Mouse (Mus musculus) E14TG2a.4 (cell line): ENCODE measurements around the gene Noc3l.

Source experiments
- H3K27me3 ChIP-seq: 2 replicates; pipeline ENCODE4 v1.6.1; 2014; ENCODE audit warnings: low read length, control low read depth; ENCODE audit not compliant: insufficient read depth
- H3K36me3 ChIP-seq: 2 replicates; pipeline ENCODE4 v1.6.1; 2014; ENCODE audit warnings: low read length, control low read depth; ENCODE audit not compliant: insufficient read depth
- H3K4me1 ChIP-seq: replicated peaks from 2 replicates; pipeline ENCODE4 v1.6.1; 2014; ENCODE audit warnings: low read depth, low read length, control low read depth
- H3K4me3 ChIP-seq: replicated peaks from 2 replicates; pipeline ENCODE4 v1.5.1; 2014; ENCODE audit warnings: mild to moderate bottlenecking, low read length
- H3K9me3 ChIP-seq: 2 replicates; pipeline ENCODE4 v1.6.1; 2014; ENCODE audit warnings: low read length, control low read depth
- CTCF ChIP-seq: conservative IDR thresholded peaks from 2 replicates; pipeline ENCODE4 v1.5.1; 2014; ENCODE audit warnings: low read length
- NANOG ChIP-seq: IDR thresholded peaks from 2 replicates; pipeline ENCODE4 v1.6.1; 2014; ENCODE audit warnings: borderline replicate concordance, low read length, mixed read lengths
- POU5F1 ChIP-seq: IDR thresholded peaks from 2 replicates; pipeline ENCODE4 v1.6.1; 2014; ENCODE audit warnings: low read length, borderline replicate concordance

Noc3l gene

DNA sequence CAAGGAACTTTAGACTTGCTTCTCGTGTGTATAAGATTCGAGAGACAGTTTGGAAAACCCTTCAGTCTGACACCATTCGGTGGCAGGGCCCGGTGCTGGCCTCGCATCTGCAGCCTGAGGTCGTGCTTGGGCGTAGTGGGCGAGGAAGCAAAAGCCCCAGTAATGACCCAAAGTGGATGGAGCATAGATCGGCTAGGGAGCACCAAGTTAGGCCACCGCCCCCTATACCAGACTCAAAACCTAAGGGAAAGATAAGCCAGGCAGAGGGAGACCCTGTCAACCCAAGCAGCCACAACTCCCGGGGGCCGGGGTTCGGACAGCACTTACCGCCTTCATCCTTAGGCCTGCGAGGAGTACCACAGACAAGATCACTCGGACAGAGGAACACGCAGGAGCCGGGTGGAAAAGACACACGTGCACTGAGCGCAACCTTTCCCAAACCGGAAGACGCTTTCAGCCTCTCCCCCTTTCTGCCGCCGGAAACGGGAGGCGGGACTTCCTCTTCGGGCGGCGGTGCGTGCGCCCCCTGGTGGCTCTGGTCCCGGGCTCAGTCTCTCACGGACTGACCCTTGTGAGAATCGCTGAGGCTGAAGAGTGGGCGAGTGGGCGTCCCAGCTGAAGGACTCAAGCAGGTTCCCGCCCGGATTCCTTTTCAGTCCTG lies at the start of gene Noc3l:
Noc3l (minus strand) TSS at position 472 of the 661 bp plus-strand sequence.
- no peaks in the 10 kb centered on the region for H3K9me3 ChIP-seq
- H3K4me1 ChIP-seq, result peaks cover 30% of the 10 kb centered on the region
- H3K27me3 ChIP-seq, result no peaks in the 10 kb centered on the region
- TF ChIP-seq POU5F1 (no peak), CTCF (peak; percentile 56)
- peaks cover 40% of the 10 kb centered on the region for H3K36me3 ChIP-seq
- peak within 1 kb of the TSS; percentile 95 for H3K4me3 ChIP-seq

DNA sequence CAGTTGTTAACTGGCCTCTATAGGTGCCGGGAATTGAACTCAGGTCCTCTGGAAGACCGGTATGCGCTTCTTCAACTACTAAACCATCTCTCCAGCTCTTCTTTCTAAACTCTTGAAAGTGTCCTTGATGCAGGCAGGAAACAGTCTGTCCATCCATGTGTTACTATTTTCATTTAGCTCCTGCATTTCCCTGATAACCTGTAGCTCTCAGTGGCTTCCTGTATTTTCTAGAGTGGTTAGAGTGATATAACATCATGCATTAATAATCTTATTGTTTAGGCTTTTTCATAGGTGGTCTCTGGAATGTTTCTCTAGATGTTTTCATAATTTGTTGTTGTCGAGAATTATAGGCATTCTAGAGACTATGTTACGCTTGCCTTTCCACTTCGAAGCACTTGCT lies 43.5 kb upstream of the Noc3l start:
- Histone ChIP-seq H3K9me3 (no peaks in the 10 kb centered on the region), H3K4me3 (no peak overlapping the region), H3K27me3 (no peaks in the 10 kb centered on the region), H3K36me3 (no peaks in the 10 kb centered on the region), H3K4me1 (peaks cover 8% of the 10 kb centered on the region)
- TF ChIP-seq NANOG (no peak), POU5F1 (no peak), CTCF (no peak)

DNA sequence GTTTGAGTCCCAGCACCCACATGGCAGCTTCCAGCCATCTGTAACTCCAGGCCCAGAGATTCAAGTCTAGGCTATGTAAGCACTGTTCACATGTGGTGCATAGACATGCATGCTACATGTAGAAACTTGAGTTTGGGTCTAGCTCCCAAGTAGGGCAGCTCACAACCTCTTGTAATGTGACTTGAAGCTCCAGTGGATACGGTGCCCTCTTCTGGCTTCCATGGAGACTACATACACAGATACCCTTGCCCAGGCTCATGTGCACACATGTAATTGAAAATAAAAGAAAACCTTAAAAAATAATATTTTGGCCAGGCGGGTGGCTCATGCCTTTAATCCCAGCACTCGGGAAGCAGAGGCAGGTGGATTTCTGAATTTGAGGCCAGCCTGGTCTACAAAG lies 39.2 kb upstream of the Noc3l start:
- TF ChIP-seq POU5F1 (no peak), CTCF (no peak; the same call in 1 of the 2 replicates), NANOG (no peak)
- no peaks in the 10 kb centered on the region for H3K27me3 ChIP-seq
- H3K4me1 ChIP-seq, result no peaks in the 10 kb centered on the region
- H3K36me3 ChIP-seq, result no peaks in the 10 kb centered on the region
- no peak overlapping the region for H3K4me3 ChIP-seq
- H3K9me3 ChIP-seq, result no peaks in the 10 kb centered on the region

DNA sequence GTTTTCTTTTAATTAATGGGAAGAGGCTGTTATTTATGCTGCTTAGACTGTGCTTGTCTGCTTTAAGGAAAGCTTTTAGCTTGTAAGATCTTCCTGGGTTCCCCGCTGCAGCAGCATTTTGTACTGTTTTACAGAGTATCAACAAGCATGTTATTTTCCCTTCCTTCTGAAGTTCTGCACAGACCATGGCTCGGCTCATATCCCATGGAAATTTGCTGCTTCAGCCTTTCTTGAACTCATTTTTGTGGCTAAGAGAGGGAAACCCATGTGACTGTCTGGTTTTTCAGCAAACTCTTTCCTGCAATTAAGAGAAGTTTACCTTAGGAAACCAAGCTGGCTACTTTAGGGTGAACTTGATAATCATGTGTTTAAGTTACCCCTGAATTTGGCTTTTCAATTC lies 27.3 kb upstream of the Noc3l start:
- no peak overlapping the region for H3K4me3 ChIP-seq
- H3K36me3 ChIP-seq, result no peaks in the 10 kb centered on the region
- H3K27me3 ChIP-seq, result no peaks in the 10 kb centered on the region
- 0 out of 2 replicates have a peak, but pooled peaks cover 4% of the 10 kb centered on the region for H3K4me1 ChIP-seq
- no peaks in the 10 kb centered on the region for H3K9me3 ChIP-seq
- TF ChIP-seq NANOG (no peak), POU5F1 (no peak), CTCF (no peak)

DNA sequence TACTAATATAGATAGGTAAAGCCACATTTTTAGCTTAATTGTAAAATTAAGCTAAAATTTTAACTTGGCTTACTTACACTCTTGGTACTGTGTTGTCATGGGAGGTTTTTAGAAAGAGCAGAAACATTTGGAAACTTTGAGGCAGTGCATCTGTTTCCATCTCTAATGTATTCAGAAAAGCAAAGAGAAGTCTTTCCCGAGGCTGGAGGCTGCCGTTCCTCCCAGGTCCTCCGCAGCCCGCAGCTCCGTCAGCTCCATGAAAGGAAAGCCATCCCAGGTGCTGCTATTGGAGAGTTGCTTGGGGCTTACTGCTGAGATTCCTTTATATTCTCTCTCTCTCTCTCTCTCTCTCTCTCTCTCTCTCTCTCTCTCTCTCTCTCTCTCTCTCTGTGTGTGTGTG lies 25.8 kb upstream of the Noc3l start:
- H3K27me3 ChIP-seq, result no peaks in the 10 kb centered on the region
- H3K4me1 ChIP-seq, result 0 out of 2 replicates have a peak, but pooled peaks cover 4% of the 10 kb centered on the region
- TF ChIP-seq NANOG (no peak), CTCF (no peak), POU5F1 (no peak)
- H3K9me3 ChIP-seq, result no peaks in the 10 kb centered on the region
- no peak overlapping the region for H3K4me3 ChIP-seq
- H3K36me3 ChIP-seq, result no peaks in the 10 kb centered on the region

DNA sequence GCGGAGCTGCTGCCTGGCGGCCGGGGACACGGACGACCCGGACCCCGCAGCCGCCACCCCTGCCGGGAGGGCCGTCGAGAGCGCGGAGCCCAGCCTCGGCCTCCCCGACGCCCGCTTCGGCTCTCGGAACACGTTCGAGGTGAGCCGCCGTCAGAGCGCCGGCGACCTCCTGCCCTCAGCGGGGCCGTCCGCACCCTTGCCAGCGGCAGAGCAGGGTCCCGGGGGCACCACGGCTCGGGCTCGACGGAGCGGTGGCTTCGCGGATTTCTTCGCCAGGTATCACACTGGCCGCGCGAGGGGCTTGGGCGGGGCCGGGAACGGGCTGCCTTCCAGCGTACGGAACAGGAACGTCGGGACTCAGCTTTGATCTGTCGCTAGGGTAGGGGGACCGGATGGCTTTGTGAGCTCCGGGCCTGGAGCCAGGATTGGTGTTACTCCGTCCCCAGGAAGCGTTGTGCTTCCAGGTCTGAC lies 18.2 kb upstream of the Noc3l start:
- Histone ChIP-seq H3K4me1 (peaks cover 14% of the 10 kb centered on the region), H3K9me3 (no peaks in the 10 kb centered on the region), H3K4me3 (peak overlapping the region; percentile 89), H3K27me3 (peaks cover 21% of the 10 kb centered on the region), H3K36me3 (no peaks in the 10 kb centered on the region)
- TF ChIP-seq NANOG (no peak), CTCF (no peak), POU5F1 (no peak)

DNA sequence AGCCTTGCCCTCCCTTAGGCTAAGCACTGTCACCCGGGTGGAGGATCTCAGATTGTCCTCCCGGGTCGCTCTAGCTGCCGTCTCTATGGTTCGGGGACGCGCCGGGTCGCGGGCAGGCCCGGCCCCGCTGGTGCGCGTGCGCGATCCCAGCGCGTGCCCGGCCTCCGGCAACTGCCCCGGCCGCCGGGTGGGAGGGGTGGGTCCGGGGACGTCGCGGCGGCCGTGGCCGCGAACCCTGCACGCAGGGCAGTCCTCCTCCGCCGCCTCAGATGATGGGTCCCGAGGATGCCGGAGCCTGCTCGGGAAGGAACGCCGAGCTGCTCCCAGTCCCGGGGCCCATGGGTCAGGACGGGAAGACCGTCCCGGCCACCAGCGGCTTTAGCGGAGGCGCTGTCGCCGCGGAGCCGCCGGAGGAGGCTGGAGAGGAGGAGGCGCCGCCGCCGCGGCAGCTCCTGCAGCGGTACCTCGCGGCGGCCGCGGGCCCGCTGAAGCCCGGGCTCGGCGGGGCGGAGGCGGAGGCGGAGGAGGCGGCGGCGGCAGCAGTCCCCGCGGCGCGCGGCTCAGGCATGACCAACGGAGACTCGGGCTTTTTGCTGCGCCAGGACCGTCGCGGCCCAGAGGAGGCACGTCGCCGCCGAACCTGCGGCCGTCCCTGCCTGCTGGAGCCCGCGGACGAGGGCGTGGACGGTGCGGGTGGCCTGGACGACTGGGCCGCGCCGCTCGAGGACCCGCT lies 17.6 kb upstream of the Noc3l start, which contains the start of gene Tbc1d12:
Tbc1d12 (plus strand) TSS at position 142 of the 733 bp plus-strand sequence.
- TF ChIP-seq NANOG (no peak), POU5F1 (no peak), CTCF (no peak)
- H3K36me3 ChIP-seq, result no peaks in the 10 kb centered on the region
- no peaks in the 10 kb centered on the region for H3K9me3 ChIP-seq
- H3K4me3 ChIP-seq, result peak within 1 kb of the TSS; percentile 89
- peaks cover 21% of the 10 kb centered on the region for H3K27me3 ChIP-seq
- H3K4me1 ChIP-seq, result peaks cover 13% of the 10 kb centered on the region

DNA sequence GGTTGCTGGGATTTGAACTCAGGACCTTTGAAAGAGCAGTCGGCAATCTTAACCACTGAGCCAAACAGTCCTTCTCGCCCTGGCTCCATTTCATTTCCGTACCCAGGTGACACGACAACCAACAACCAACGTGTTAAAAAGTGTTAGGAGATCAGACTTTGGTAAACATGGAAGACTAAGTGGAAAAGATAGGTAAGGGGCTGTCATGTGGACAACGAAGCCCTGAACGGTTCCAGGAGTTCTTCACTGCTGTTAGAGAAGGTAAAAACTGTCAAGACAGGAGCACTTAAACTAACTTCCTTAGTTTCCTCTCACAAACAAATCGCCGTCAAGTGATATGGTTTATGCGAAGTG lies 17.0 kb upstream of the Noc3l start:
- Histone ChIP-seq H3K4me3 (peak overlapping the region; percentile 89), H3K9me3 (no peaks in the 10 kb centered on the region), H3K36me3 (no peaks in the 10 kb centered on the region), H3K27me3 (peaks cover 21% of the 10 kb centered on the region), H3K4me1 (peaks cover 10% of the 10 kb centered on the region)
- TF ChIP-seq CTCF (no peak), NANOG (no peak), POU5F1 (no peak)

DNA sequence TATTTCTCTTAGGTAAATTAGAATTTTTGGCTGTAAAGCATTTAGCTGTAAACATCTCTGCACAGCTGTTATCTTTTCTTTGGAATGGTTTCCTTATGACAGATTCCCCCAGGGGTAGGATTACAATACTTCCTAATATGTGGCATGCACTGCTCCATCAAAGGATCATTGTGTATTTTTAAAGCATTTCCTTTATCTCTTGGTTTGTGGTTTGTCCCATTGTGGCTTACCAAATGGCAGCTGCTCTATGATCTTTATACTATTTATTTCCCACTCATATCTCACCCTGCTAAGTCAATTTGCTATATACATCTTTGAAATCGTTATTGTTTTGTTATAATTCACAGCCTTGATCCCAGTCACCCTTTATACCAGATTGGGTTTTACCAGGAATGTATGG lies 14.2 kb upstream of the Noc3l start:
- Histone ChIP-seq H3K4me3 (no peak overlapping the region), H3K36me3 (no peaks in the 10 kb centered on the region), H3K27me3 (peaks cover 13% of the 10 kb centered on the region), H3K4me1 (peaks cover 9% of the 10 kb centered on the region), H3K9me3 (no peaks in the 10 kb centered on the region)
- TF ChIP-seq CTCF, result no peak
- TF ChIP-seq NANOG, result no peak
- TF ChIP-seq POU5F1, result no peak
